Mouse (Mus musculus) thymus, adult 2 months (tissue): ENCODE data around the gene S100a4. TPM values are rescaled to one million over a fixed set of nuclear protein-coding genes. Genes with fewer than 3 reads are reported as not detected.

Source experiments
- DNase-seq: peaks from one replicate; pipeline ENCODE4 v3.0.0; 2021
- H3K27ac ChIP-seq: fragments of 200-500 bp; 2 replicates; pipeline ENCODE4 v1.5.1; 2012; ENCODE audit warnings: low read length, control low read depth; ENCODE audit not compliant: control insufficient read depth, insufficient read depth
- H3K27me3 ChIP-seq: fragments of 200-500 bp; 2 replicates; pipeline ENCODE4 v1.6.1; 2012; ENCODE audit warnings: mild to moderate bottlenecking, low read length, moderate library complexity, mixed read lengths; ENCODE audit not compliant: control insufficient read depth, insufficient read depth
- H3K36me3 ChIP-seq: fragments of 200-500 bp; 2 replicates; pipeline ENCODE4 v1.6.1; 2012; ENCODE audit warnings: mild to moderate bottlenecking, low read length, moderate library complexity; ENCODE audit not compliant: control insufficient read depth, insufficient read depth
- H3K4me1 ChIP-seq: fragments of 200-500 bp; replicated peaks from 2 replicates; pipeline ENCODE4 v1.6.1; 2012; ENCODE audit warnings: low read length; ENCODE audit not compliant: control insufficient read depth, insufficient read depth
- H3K4me3 ChIP-seq: fragments of 200-500 bp; 2 replicates; pipeline ENCODE4 v1.5.1; 2012; ENCODE audit warnings: mild to moderate bottlenecking, low read length, control low read depth, moderate library complexity; ENCODE audit not compliant: control insufficient read depth, insufficient read depth
- CTCF ChIP-seq: fragments of 200-500 bp; IDR thresholded peaks from 2 replicates; pipeline ENCODE4 v1.5.1; 2012; ENCODE audit warnings: mild to moderate bottlenecking, control low read depth, low read length, moderate library complexity, borderline replicate concordance; ENCODE audit not compliant: control insufficient read depth, poor library complexity, insufficient read depth; ENCODE audit errors: extremely low read depth
- POLR2A ChIP-seq: fragments of 200-500 bp; IDR thresholded peaks from 2 replicates; pipeline ENCODE4 v1.6.1; 2012; ENCODE audit warnings: mild to moderate bottlenecking, low read length, control low read depth, moderate library complexity; ENCODE audit not compliant: control insufficient read depth, poor library complexity, insufficient read depth; ENCODE audit errors: extremely low read depth
- WGBS: fragments of 180-500 bp; shearing (Covaris S2); methylation state at CpG from one replicate; pipeline ENCODE4 v1.1.7; 2018; 5-methylcytosine and 5-hydroxymethylcytosine counted together
- polyA plus RNA-seq: library from polyadenylated mRNA; depleted of rRNA; stranded (reverse); fragments of >200 nt; gene quantifications from 2 replicates; pipeline ENCODE4 v1.2.3, GENCODE M21; 2012

The S100a4 gene
- polyA plus RNA-seq, 1 experiment, result 51.8 TPM

GRCm38 (mm10) chr3:90581141-90581540 is 22.4 kb upstream of the S100a4 start:
- H3K4me1 ChIP-seq, result peaks cover 5% of the 10 kb centered on the region
- DNase-seq, result no peak
- no peak overlapping the region for H3K4me3 ChIP-seq
- TF ChIP-seq POLR2A (no peak), CTCF (no peak)
- WGBS, result 98% methylated on average over 5 of the region's 5 CpGs
- H3K27me3 ChIP-seq, result no peaks in the 10 kb centered on the region
- H3K27ac ChIP-seq, result no peak overlapping the region
- no peaks in the 10 kb centered on the region for H3K36me3 ChIP-seq

GRCm38 (mm10) chr3:90582156-90582555 is 21.4 kb upstream of the S100a4 start:
- DNase-seq, result no peak
- TF ChIP-seq POLR2A, result no peak
- no peak for TF ChIP-seq CTCF
- H3K36me3 ChIP-seq, result no peaks in the 10 kb centered on the region
- peaks cover 15% of the 10 kb centered on the region for H3K4me1 ChIP-seq
- H3K4me3 ChIP-seq, result no peak overlapping the region
- no peaks in the 10 kb centered on the region for H3K27me3 ChIP-seq
- no peak overlapping the region for H3K27ac ChIP-seq
- 98% methylated on average over 1 of the region's 1 CpGs for WGBS

GRCm38 (mm10) chr3:90582556-90582955 is 21.0 kb upstream of the S100a4 start:
- TF ChIP-seq CTCF, result no peak
- no peak for TF ChIP-seq POLR2A
- Histone ChIP-seq H3K27me3 (no peaks in the 10 kb centered on the region), H3K4me1 (peaks cover 19% of the 10 kb centered on the region), H3K27ac (no peak overlapping the region), H3K4me3 (no peak overlapping the region), H3K36me3 (no peaks in the 10 kb centered on the region)
- DNase-seq, result no peak
- WGBS, result 96% methylated on average over 4 of the region's 4 CpGs

- no peak overlapping the region for H3K27ac ChIP-seq
- no peaks in the 10 kb centered on the region for H3K27me3 ChIP-seq
- TF ChIP-seq POLR2A (no peak), CTCF (no peak)
- H3K4me3 ChIP-seq, result no peak overlapping the region
- no peak for DNase-seq
- H3K4me1 ChIP-seq, result peaks cover 26% of the 10 kb centered on the region
- WGBS, result 74% methylated on average over 3 of the region's 3 CpGs
- H3K36me3 ChIP-seq, result no peaks in the 10 kb centered on the region
Observed at GRCm38 (mm10) chr3:90583893-90584292, 19.7 kb upstream of the S100a4 start.

- H3K27ac ChIP-seq, result peak overlapping the region; percentile 93; the same call in 1 of the 2 replicates
- no peak overlapping the region for H3K4me3 ChIP-seq
- WGBS, result 38% methylated on average over 5 of the region's 5 CpGs
- no peaks in the 10 kb centered on the region for H3K27me3 ChIP-seq
- peaks cover 39% of the 10 kb centered on the region for H3K4me1 ChIP-seq
- peak; percentile 56 for DNase-seq
- no peak for TF ChIP-seq POLR2A
- TF ChIP-seq CTCF, result peak; percentile 60; the same call in 1 of the 2 replicates
- H3K36me3 ChIP-seq, result no peaks in the 10 kb centered on the region
Observed at GRCm38 (mm10) chr3:90585595-90585994, 18.0 kb upstream of the S100a4 start.

GRCm38 (mm10) chr3:90586016-90586643 is 17.4 kb upstream of the S100a4 start:
- H3K27ac ChIP-seq, result peak overlapping the region; percentile 93
- no peak for TF ChIP-seq POLR2A
- TF ChIP-seq CTCF, result no peak
- peak; percentile 43 for DNase-seq

GRCm38 (mm10) chr3:90586906-90587305 is 16.7 kb upstream of the S100a4 start:
- 0 out of 2 replicates have a peak, but pooled peaks have one; percentile 41 for TF ChIP-seq POLR2A
- TF ChIP-seq CTCF, result 0 out of 2 replicates have a peak, but pooled peaks have one; percentile 28
- peak; percentile 86 for DNase-seq
- Histone ChIP-seq H3K4me1 (peaks cover 39% of the 10 kb centered on the region), H3K4me3 (no peak overlapping the region), H3K27ac (peak overlapping the region; percentile 93), H3K27me3 (no peaks in the 10 kb centered on the region), H3K36me3 (no peaks in the 10 kb centered on the region)
- 4% methylated on average over 10 of the region's 10 CpGs for whole genome bisulfite sequencing

More at GRCm38 (mm10) chr3:90586016-90586643, 17.4 kb upstream of the S100a4 start:
- peaks cover 39% of the 10 kb centered on the region for H3K4me1 ChIP-seq
- no peak overlapping the region for H3K4me3 ChIP-seq
- H3K36me3 ChIP-seq, result no peaks in the 10 kb centered on the region
- WGBS, result 16% methylated on average over 15 of the region's 15 CpGs
- no peaks in the 10 kb centered on the region for H3K27me3 ChIP-seq
